Mouse (Mus musculus) CH12.LX (cell line): ENCODE measurements around the gene Dnm3.

Experiments
- EP300 ChIP-seq: IDR thresholded peaks from 2 replicates; pipeline ENCODE4 v1.6.1; 2011; ENCODE audit warnings: low read length, improper control_type of control experiment
- NELFE ChIP-seq: IDR thresholded peaks from 2 replicates; pipeline ENCODE4 v1.6.1; 2011; ENCODE audit warnings: low read depth, low read length, improper control_type of control experiment
- NRF1 ChIP-seq: IDR thresholded peaks from 2 replicates; pipeline ENCODE4 v1.6.1; 2014; ENCODE audit warnings: low read depth, mild to moderate bottlenecking, inconsistent platforms, low read length, improper control_type of control experiment, moderate library complexity
- PAX5 ChIP-seq: IDR thresholded peaks from 2 replicates; pipeline ENCODE4 v1.6.1; 2012; ENCODE audit warnings: low read length, inconsistent platforms, mixed read lengths
- POLR2A ChIP-seq: IDR thresholded peaks from 2 replicates; pipeline ENCODE4 v1.6.1; 2011; ENCODE audit warnings: low read depth, mild to moderate bottlenecking, improper control_type of control experiment, low read length
- POLR2AphosphoS2 ChIP-seq: IDR thresholded peaks from 2 replicates; pipeline ENCODE4 v1.6.1; 2011; ENCODE audit warnings: low read depth, low read length, improper control_type of control experiment
- USF1 ChIP-seq: IDR thresholded peaks from 2 replicates; pipeline ENCODE4 v1.6.1; 2014; ENCODE audit warnings: low read depth, mild to moderate bottlenecking, inconsistent platforms, low read length, improper control_type of control experiment
- USF2 ChIP-seq: conservative IDR thresholded peaks from 2 replicates; pipeline ENCODE4 v1.6.1; 2011; ENCODE audit warnings: low read depth, low read length, improper control_type of control experiment

DNA sequence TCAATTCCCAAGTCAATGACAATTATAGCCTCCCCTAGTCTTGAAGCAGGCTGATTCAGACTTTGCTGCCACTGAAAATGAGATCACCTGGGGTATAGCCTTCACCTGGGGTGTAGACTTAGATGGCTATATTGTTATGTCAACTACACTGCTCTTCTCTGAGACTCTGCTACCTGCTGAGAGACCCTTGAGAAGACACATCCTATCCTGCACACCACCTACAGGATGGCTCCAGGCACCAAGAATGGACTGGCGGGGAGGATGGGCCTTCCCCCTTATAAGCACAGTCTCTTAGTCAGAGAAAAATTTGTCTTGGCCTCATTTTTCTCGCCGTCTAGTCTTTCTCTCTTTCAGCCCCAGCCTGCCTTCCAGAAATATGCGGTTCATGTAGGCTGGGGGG lies 123.1 kb downstream of the Dnm3 start:
- TF ChIP-seq POLR2A (no peak), NRF1 (no peak), EP300 (no peak), USF1 (no peak), NELFE (no peak), USF2 (no peak), POLR2AphosphoS2 (no peak), PAX5 (no peak)
